Comparison of ENCODE assay signal across 8 mouse cellular contexts in the genomic region with DNA sequence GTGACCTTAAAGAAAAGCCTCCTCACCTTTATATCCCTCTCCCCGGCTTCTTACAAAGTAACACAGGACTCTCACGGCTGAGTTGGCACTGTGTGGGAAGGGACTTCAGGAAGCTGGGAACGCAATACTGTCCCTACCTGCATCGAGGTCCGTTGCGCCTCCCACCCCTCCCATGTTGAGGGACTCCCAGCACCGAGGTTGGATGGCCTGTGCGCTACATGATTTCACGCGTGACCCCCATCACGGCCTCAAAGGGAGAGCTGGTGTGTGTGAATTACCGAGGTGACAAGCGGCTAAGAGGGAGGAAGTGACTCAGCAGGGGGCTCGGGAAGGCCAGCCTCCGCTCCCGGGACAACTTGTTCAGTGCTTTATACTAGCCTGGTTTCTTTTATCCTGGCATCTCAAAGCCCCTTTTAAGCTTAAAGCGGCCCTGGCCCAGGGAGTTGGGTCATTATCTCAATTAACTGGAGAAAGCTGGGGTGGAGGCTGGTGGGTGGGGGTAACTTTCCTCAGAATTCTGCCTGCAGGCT. TPM values are rescaled to one million over a fixed set of nuclear protein-coding genes. Genes with fewer than 3 reads are reported as not detected.
A peak's percentile ranks its signal among the peaks of the same experiment; 100 is the strongest.
DNase-seq lines count a peak whose midpoint lies in the region; ATAC-seq and TF ChIP-seq lines count a peak whose summit lies in the region.
"Had no signal": no experiment of that assay in that cellular context is flagged by ENCODE, and none has a peak within 500 bp of the region (broad histone marks: within the 10 kb centered on the region; RNA-seq: fewer than 3 reads in every experiment).

No protein-coding gene starts in this region.

- H3K9me3 ChIP-seq in forebrain, postnatal 0 days (ENCODE audit: low read length) = no peaks in the 10 kb centered on the region
- H3K9me3 ChIP-seq in midbrain, embryonic 13.5 days = no peaks in the 10 kb centered on the region

- DNase-seq in right cerebral cortex, postnatal 10 days (ENCODE audit: low spot score in 2 of 2) = peak; percentile 66 to 68
- DNase-seq in right cerebral cortex, postnatal 14 days = no peak
- DNase-seq in forebrain, postnatal 0 days = peak; percentile 22
- DNase-seq in kidney, postnatal 25 days = peak; percentile 35 to 62
- DNase-seq in adrenal gland, adult 2 months = no peak
- no peak for DNase-seq in gastrocnemius, postnatal 14 days

- TF ChIP-seq CTCF in forebrain, postnatal 0 days (IDR thresholded peaks at IDR 0.05; ENCODE audit: low read depth) = no peak

- H3K36me3 ChIP-seq in forebrain, postnatal 0 days (ENCODE audit: insufficient read depth) = no peaks in the 10 kb centered on the region
- H3K36me3 ChIP-seq in midbrain, embryonic 13.5 days = no peaks in the 10 kb centered on the region

- ATAC-seq in forebrain, postnatal 0 days = peak; percentile 45
- ATAC-seq in midbrain, embryonic 13.5 days = peak; percentile 34; the same call in 1 of the 2 replicates

- 2% methylated on average over 17 of the region's 17 CpGs for WGBS in forebrain, postnatal 0 days
- 3% methylated on average over 17 of the region's 17 CpGs for WGBS in midbrain, embryonic 13.5 days

- no peak overlapping the region for H3K9ac ChIP-seq in forebrain, postnatal 0 days
- H3K9ac ChIP-seq in midbrain, embryonic 13.5 days (replicated peaks) = no peak overlapping the region

- no peak overlapping the region for H3K27ac ChIP-seq in forebrain, postnatal 0 days (ENCODE audit: low read depth, low read length)
- H3K27ac ChIP-seq in midbrain, embryonic 13.5 days = no peak overlapping the region
- H3K27ac ChIP-seq: macrophage had no signal

- peak overlapping the region; percentile 23; the same call in 1 of the 2 replicates for H3K4me2 ChIP-seq in forebrain, postnatal 0 days (ENCODE audit: low read depth)
- H3K4me2 ChIP-seq in midbrain, embryonic 13.5 days (replicated peaks) = peak overlapping the region; percentile 38

- no peak overlapping the region for H3K4me3 ChIP-seq in forebrain, postnatal 0 days (ENCODE audit: low read depth, low read length)
- peak overlapping the region; percentile 8 for H3K4me3 ChIP-seq in midbrain, embryonic 13.5 days (replicated peaks)

- peaks cover 14% of the 10 kb centered on the region for H3K27me3 ChIP-seq in forebrain, postnatal 0 days (ENCODE audit: insufficient read depth, low read length)
- H3K27me3 ChIP-seq in midbrain, embryonic 13.5 days = peaks cover 64% of the 10 kb centered on the region

- no peaks in the 10 kb centered on the region for H3K4me1 ChIP-seq in forebrain, postnatal 0 days (ENCODE audit: insufficient read depth)
- peaks cover 23% of the 10 kb centered on the region for H3K4me1 ChIP-seq in midbrain, embryonic 13.5 days (replicated peaks)

- intact Hi-C loops in gastrocnemius, postnatal 14 days (cut with DNase I; ENCODE audit: low total_unique reads) = no loop called here

RNA-seq across cellular contexts. Expression of a gene that starts 31.1 kb away (rescaled TPM):
- 5.0 and 14.3 TPM in 2 replicates for total RNA-seq in forebrain, postnatal 0 days (2014; rRNA removed)
- polyA plus RNA-seq in forebrain, postnatal 0 days (2015; fragmentation: Nextera tagmentation; extraction: Ambion mirVana) = 7.8 and 7.9 TPM in 2 replicates
- 5.6 and 7.1 TPM in 2 replicates for polyA plus RNA-seq in midbrain, embryonic 13.5 days (2015; fragmentation: Nextera tagmentation; extraction: Ambion mirVana)
- total RNA-seq in adrenal gland, adult 2 months (2021) = 10 to 100 TPM; 13.5 to 28.5 TPM
- polyA plus RNA-seq in adrenal gland, adult 2 months (2012; rRNA removed) = 13.4 and 25.1 TPM in 2 replicates
- total RNA-seq in gastrocnemius, postnatal 14 days (2021) = 10 to 100 TPM; 12.0 to 24.9 TPM

RNA-seq across cellular contexts. Expression of a gene that starts 39.9 kb away (rescaled TPM):
- not detected in 2 replicates for total RNA-seq in forebrain, postnatal 0 days (2014; rRNA removed)
- 0.05 and 0.11 TPM in 2 replicates for polyA plus RNA-seq in forebrain, postnatal 0 days (2015; fragmentation: Nextera tagmentation; extraction: Ambion mirVana)
- polyA plus RNA-seq in midbrain, embryonic 13.5 days (2015; fragmentation: Nextera tagmentation; extraction: Ambion mirVana) = 0.11 TPM in 1 of 2 replicates, not detected in the other
- total RNA-seq in adrenal gland, adult 2 months (2021) = under 1 TPM; 0.14 to 0.20 TPM
- 0.10 and 0.37 TPM in 2 replicates for polyA plus RNA-seq in adrenal gland, adult 2 months (2012; rRNA removed)
- under 1 TPM; 0.08 to 0.16 TPM for total RNA-seq in gastrocnemius, postnatal 14 days (2021)

Comparison
In these comparisons a context has a peak if more than half of its experiments do, and no peak if none do; other contexts are left out.
1. DNase-seq: peak in right cerebral cortex, postnatal 10 days (2 of 2), forebrain, postnatal 0 days (single experiment) and kidney, postnatal 25 days (2 of 2); none in right cerebral cortex, postnatal 14 days (single experiment), adrenal gland, adult 2 months (single experiment) and gastrocnemius, postnatal 14 days (single experiment).